Mouse (Mus musculus): ENCODE data around the gene Gm156.
"Not testable (repeated sequence)": the region's sequence is repeated elsewhere in the genome, so short reads cannot be mapped to it uniquely, and the experiment has no call there.

The Gm156 gene

DNA sequence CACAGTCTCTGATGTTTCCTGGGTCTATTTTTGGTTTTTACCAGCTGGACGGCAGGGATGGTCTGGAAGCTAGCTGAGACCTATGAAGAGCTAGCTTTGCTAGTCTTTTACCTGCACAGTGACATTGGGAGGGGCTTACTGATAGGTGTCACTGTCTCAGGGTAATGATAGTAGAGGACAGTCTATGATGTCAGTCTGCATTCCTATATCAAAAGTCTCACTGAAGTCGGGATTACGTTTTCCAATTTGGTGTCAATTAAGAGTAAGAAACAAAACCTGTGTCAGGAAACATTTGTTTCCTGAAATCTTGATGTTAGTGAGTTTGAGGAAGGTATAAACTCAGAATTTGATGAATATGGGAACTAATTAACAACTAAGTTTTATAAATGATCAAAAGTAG, at the start of gene Gm156:
Gene Gm156 (minus strand): TSS at position 101 of the 400 bp plus-strand sequence.
- DNase-seq (ENCODE audit: low spot score), result not testable (repeated sequence)

DNA sequence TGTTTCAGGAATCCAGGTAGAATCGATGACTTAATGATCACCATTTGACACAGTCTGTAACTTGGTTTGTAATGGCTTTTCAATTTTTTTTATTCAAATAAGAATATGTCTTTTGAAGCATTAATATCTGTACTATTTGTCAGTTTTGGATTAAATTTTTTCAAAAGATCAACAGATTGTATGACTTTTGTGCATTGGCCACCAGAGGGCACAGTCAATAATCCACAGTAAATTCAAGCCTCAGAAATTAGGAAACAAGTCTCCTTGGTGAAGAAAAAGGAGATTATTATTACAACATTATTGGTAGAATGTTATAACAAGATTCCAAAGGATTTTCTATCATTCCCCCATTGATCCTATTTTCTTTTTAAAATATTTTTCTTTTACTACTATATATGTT, 41.5 kb upstream of the Gm156 start:
- DNase-seq (ENCODE audit: low spot score), result no peak

DNA sequence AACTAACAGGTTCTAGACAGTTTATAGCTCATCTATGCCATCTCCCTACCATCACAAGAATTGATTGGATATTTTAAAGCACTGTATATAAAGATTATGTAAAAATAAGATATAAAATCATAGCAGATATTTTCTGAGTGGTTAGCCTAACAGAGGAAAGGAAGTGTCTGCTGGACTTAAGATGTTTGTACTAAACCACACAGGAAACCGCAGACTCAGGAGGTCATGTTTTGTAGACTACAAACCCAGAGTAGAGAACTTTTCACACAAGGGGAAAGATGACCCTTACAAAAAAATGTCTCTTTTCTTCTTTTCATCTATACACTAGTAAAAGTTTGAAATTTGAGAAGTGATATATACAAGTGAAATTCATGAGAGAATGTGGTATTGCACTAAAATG, 39.9 kb upstream of the Gm156 start:
- DNase-seq (ENCODE audit: low spot score), result no peak

DNA sequence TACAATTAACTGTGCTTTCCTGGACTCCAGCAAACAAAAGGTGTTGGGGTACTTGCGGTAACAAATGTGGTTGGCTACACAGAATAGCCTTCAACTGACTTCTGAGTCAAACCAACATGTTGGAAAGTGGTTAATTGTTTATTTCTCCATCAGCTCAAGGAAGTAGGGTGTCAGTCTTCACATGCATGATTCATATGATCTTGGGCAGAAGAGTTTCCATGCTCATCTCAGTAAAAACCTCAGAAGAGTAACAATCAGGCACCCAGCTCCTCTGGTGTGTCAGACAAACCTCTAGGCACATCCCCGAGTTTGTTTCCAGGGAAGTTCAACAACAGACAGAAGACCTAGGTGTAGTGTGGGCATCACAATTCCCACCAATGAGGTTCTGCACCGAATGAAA, 33.7 kb upstream of the Gm156 start:
- no peak for DNase-seq (ENCODE audit: low spot score)

DNA sequence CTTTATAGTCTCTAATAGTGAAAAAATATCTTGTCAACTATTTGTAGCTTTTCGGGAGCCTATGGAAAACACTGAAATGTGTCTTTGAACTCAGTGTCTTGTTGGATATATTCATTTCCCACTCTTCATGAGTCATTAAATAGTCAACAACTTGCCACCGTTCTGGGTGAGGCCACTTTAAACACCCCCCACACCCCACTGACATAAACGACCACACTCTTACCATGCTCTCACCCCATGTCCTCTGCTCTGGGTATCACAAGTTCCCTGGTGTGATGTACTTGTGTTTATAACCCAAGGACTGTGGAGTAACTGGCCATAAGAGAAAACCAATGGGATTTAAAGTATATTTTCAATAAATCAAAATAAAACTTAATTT, 36.4 kb downstream of the Gm156 start:
- no peak for DNase-seq (ENCODE audit: low spot score)

DNA sequence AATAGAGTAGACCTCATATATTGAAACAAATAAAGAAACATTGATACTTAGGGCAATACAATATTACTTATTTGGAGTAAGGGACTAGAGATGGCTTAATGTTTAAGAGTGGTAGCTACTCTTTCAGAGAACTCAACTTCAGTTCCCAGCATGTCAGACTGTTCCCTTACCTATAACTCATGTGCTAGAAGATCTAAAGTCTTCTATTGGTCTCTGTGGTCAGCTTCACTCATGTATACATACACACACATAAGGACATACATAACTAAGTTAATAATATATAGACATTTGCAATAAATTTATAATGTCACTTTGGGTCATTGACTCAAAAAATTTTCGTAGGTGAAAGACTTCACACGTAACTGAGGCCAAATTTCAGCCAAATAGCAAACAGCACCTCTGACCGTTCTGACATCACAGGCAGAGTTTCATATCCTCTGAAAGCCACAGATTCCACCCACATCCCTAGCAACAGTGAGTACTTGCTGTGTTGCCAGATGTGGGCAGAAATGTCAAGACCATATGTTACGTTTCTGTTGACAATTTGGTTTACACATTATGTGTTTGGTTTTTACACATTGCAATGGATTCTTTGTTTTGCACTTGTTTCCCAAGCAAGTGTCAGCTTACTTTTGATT, 36.9 kb downstream of the Gm156 start:
- DNase-seq (ENCODE audit: low spot score), result no peak

DNA sequence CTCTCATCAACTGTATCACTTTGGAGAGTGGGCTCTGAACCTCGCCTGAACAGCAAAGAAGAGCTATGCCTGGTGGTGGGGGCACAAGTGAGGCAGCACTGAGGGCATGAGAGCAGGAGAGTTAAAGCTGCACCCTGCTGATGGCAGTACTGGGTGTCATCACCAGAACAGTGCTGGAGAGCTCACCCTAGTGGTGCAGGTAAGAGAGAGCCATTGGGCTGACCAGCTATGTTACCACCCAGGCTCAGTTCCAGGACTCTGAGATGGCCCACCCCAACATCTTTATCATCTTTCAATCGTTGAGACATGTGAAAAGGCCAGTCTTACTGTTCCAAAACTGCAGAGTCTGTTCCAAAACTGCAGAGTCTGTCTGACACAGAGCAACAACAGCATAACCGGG, 37.9 kb downstream of the Gm156 start:
- no peak for DNase-seq (ENCODE audit: low spot score)

DNA sequence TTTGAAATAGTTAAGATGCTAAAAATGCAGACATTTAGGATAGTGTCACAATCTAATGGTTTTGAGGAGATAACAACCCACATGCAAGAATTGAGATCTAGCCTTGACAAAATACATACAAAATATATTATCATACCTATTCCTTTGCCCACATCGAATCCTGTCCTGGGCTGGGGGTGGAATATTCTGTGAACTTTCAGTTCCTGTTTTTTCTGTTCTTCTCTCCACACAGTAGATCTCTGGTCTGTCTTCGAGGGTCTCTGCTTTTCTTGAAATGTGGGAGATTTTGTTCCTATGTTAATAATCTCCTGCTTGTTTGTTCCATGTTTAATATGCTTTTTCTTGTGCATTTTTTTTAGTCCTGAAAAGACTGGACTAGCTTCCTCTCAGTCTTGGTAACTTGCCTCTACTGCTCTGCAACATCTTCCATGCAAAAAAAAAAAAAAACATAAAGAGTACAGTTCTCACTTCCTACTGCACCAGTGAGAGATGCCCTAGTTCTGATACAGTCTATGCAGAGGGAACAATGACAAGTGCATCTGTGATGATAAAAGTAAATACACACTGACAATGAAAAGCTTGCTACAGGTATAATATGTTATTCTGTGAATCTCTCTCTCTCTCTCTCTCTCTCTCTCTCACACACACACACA, 43.9 kb downstream of the Gm156 start, which contains the start of gene Klri2:
Gene Klri2 (minus strand): TSS at position 416 of the 653 bp plus-strand sequence.
- no peak for DNase-seq (ENCODE audit: low spot score)

DNA sequence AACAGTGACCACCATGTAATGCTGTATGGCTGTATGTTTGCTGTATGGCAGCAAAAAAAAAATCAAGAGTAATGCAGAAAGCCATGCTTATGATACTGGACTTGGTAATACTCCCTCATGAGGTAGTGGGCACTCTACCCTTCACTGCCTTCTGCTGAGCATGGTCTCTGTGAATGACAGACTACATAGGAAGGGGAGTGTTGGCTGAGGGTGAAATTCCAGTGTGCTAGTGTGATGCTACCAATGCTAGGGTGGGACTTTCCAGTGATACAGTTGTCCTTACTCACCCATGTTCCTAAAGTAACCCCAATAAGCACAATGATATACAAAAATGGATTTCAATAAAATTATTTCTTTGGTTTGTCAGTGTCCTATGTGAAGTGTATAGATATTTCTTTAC, 47.7 kb downstream of the Gm156 start:
- DNase-seq (ENCODE audit: low spot score), result no peak

DNA sequence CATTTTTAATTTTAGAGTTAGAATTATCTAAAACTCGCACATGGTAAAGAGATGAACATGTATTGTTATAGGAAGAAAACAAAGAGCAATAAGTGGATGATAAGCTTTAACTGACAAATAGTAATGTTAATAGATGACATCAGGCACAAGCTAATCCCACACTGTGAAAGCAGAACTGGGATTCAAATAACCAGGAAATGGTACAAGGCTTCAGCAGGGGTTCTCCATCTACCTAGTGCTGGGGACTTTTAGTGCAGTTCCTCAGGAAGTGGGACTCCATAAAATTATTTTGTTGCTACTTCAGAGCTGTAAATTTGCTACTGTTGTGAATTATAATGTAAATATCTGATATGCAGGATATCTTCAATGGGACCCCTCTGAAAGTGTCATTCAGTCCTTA, 56.8 kb downstream of the Gm156 start:
- DNase-seq (ENCODE audit: low spot score), result no peak

DNA sequence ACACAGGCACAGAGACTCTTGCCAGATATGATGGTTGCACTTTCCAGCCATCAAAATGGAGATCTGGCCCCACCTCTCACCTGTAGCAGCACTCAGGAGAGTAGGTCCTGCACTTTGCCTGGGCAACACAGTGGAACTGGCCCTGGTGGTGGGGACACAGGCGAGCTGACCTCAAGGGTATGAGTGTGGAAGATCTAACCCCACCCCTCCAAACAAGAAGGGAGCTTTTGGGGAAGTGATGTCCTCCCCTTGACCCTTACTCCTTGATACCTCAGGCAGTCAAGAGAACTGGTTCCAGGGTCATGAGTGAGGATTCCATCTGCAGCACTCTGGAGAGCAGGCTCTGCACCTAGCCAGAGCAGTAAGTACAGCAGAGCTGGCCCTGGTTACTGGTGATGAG, 62.7 kb downstream of the Gm156 start:
- DNase-seq (ENCODE audit: low spot score), result no peak

DNA sequence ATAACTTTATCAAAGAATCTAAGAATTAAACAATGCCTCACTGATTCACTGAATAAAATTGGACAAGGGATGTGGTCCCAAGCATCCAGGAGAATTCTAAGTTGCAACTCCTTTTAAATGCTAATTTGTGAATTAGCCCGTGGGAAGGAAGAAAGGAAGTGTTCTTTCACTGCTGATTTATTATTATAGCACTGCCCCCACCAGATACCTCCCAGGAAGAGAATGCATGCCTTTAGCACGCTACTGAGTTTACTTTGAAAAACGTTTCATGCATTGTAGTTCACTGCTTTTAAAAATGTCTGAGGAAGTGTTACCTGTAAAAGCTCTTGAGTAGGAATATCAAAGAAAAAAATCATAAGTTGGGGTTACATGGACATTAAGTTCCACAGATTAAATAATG, 63.6 kb downstream of the Gm156 start:
- DNase-seq (ENCODE audit: low spot score), result no peak

DNA sequence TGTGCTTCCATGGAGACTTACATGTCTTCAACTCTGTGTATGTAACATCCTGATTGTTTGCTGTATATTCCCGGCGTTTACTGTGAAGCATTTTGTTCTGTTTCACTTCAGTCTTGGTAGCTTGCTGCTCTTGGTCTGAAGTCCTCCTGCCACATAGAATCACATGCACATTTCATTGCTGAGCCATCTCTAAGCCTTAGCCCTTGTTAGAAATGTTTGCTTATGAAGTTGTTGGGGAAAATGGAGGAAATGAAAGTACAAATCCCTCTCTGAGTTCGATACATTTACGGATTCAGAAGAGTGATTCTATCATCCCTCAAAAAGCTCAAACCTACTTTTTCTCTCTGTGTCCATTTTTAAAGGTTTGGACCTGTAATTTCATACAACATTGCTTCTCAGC, 67.0 kb downstream of the Gm156 start, which contains the start of gene Klri1:
Gene Klri1 (minus strand): TSS at position 101 of the 400 bp plus-strand sequence.
- no peak for DNase-seq (ENCODE audit: low spot score)

Data from urinary bladder, postnatal 25 days (tissue).